In genomic region chr4:84184436-84184835, GRCm38 (mm10) we compare ENCODE assay signal across 24 mouse cellular contexts.
"Had no signal": no experiment of that assay in that cellular context is flagged by ENCODE, and none has a peak within 500 bp of the region (broad histone marks: within the 10 kb centered on the region; RNA-seq: fewer than 3 reads in every experiment).

No protein-coding gene starts in this region.

- H3K4me3 ChIP-seq: heart, adult 2 months; heart, embryonic 13.5 days; heart, embryonic 15.5 days; hindbrain, embryonic 13.5 days; hindbrain, embryonic 15.5 days; kidney, embryonic 15.5 days; left cerebral cortex, adult 2 months; limb, embryonic 10.5 days; limb, embryonic 12.5 days had no signal

- H3K9me3 ChIP-seq: heart, embryonic 13.5 days; heart, embryonic 15.5 days; hindbrain, embryonic 13.5 days; hindbrain, embryonic 15.5 days; kidney, embryonic 15.5 days; limb, embryonic 10.5 days; limb, embryonic 12.5 days had no signal

- H3K27ac ChIP-seq: heart, adult 2 months; heart, embryonic 13.5 days; heart, embryonic 15.5 days; hindbrain, embryonic 13.5 days; hindbrain, embryonic 15.5 days; kidney, embryonic 15.5 days; kidney, postnatal 0 days; left cerebral cortex, adult 2 months; limb, embryonic 10.5 days; limb, embryonic 12.5 days had no signal

- H3K27me3 ChIP-seq: heart, embryonic 13.5 days; heart, embryonic 15.5 days; hindbrain, embryonic 15.5 days; kidney, embryonic 15.5 days; limb, embryonic 12.5 days had no signal

- H3K36me3 ChIP-seq: heart, embryonic 13.5 days; heart, embryonic 15.5 days; hindbrain, embryonic 13.5 days; hindbrain, embryonic 15.5 days; kidney, embryonic 15.5 days; limb, embryonic 10.5 days; limb, embryonic 12.5 days had no signal

- DNase-seq: gastrocnemius, postnatal 14 days; gastrocnemius, postnatal 36 days; heart, adult 11 months; heart, adult 2 months; heart, postnatal 14 days; heart, postnatal 36 days; kidney, adult 11 months; kidney, adult 2 months; kidney, adult 9 months; kidney, postnatal 14 days; kidney, postnatal 36 days; liver had no signal

- H3K4me2 ChIP-seq: heart, embryonic 11.5 days; heart, embryonic 13.5 days; heart, embryonic 15.5 days; hindbrain, embryonic 13.5 days; hindbrain, embryonic 15.5 days; kidney, embryonic 15.5 days; limb, embryonic 12.5 days had no signal

- H3K9ac ChIP-seq: heart, embryonic 13.5 days; heart, embryonic 15.5 days; hindbrain, embryonic 13.5 days; hindbrain, embryonic 15.5 days; kidney, embryonic 15.5 days; limb, embryonic 12.5 days had no signal

- H3K4me1 ChIP-seq: heart, embryonic 13.5 days; heart, embryonic 15.5 days; hindbrain, embryonic 15.5 days had no signal

- ATAC-seq: forebrain, embryonic 16.5 days; inflammation-experienced regulatory T-cells, adult 6 months had no signal
